Mouse (Mus musculus) CH12.LX (cell line): ENCODE measurements at regions not wholly inside any gene's neighbourhood (a gene's known extent, or its start where the extent isn't known, plus 50 kb on each side); places are given as distances from the start of the nearest gene placed in this dataset.
"Not testable (repeated sequence)": the region's sequence is repeated elsewhere in the genome, so short reads cannot be mapped to it uniquely, and the experiment has no call there.

Experiments
- DNase-seq: peaks from one replicate; pipeline ENCODE4 v3.0.0-alpha.2; 2013; ENCODE audit errors: extremely low read depth
- H3K27ac ChIP-seq: 2 replicates; pipeline ENCODE4 v1.5.1; 2012; ENCODE audit warnings: low read depth, mild to moderate bottlenecking, control low read depth, moderate library complexity; ENCODE audit not compliant: insufficient read depth
- H3K27me3 ChIP-seq: replicated peaks from 2 replicates; pipeline ENCODE3; 2012; ENCODE audit warnings: inconsistent platforms
- H3K36me3 ChIP-seq, 2 experiments: replicated peaks in 1 of 2; 2 replicates each; pipeline versions ENCODE3 to v1.6.1; 2012; ENCODE audit warnings: inconsistent platforms in 1 of 2, low read length in 1 of 2, mild to moderate bottlenecking in 1 of 2, mixed read lengths in 1 of 2, moderate library complexity in 1 of 2; ENCODE audit not compliant: control insufficient read depth in 1 of 2, insufficient read depth in 1 of 2
- H3K4me1 ChIP-seq, 2 experiments: 2 replicates each; pipeline ENCODE4 v1.6.1; 2012; ENCODE audit warnings: inconsistent platforms in 1 of 2, moderate library complexity in 1 of 2; ENCODE audit not compliant: insufficient read depth in 2 of 2, control insufficient read depth in 1 of 2
- H3K4me2 ChIP-seq: 2 replicates; pipeline ENCODE4 v1.6.1; 2012; ENCODE audit warnings: low read depth, mild to moderate bottlenecking, control low read depth; ENCODE audit not compliant: poor library complexity, insufficient read depth, severe bottlenecking
- H3K4me3 ChIP-seq, 3 experiments: fragments of 150-350 bp in 1 of 3; sonication (generic) in 1 of 3; replicated peaks in 1 of 3; 2 replicates each; pipeline versions ENCODE3 to v1.5.1; 2011 to 2012; ENCODE audit warnings: low read depth in 2 of 3, low read length in 2 of 3, mild to moderate bottlenecking in 2 of 3, moderate library complexity in 2 of 3, control low read depth in 1 of 3, improper control_type of control experiment in 1 of 3, inconsistent platforms in 1 of 3, mixed read lengths in 1 of 3; ENCODE audit not compliant: poor library complexity in 1 of 3
- H3K79me2 ChIP-seq: replicated peaks from 2 replicates; pipeline ENCODE4 v1.6.1; 2012; ENCODE audit warnings: mild to moderate bottlenecking, moderate library complexity; ENCODE audit not compliant: control insufficient read depth, poor library complexity, insufficient read depth, severe bottlenecking; ENCODE audit errors: extremely low read depth
- H3K9ac ChIP-seq: 2 replicates; pipeline ENCODE4 v1.6.1; 2012; ENCODE audit warnings: low read depth, mild to moderate bottlenecking, control low read depth, moderate library complexity; ENCODE audit not compliant: insufficient read depth
- H3K9me3 ChIP-seq: replicated peaks from 2 replicates; pipeline ENCODE3; 2012; ENCODE audit warnings: low read length, inconsistent platforms, mixed read lengths
- IRF4 ChIP-seq: IDR thresholded peaks from 2 replicates; pipeline ENCODE4 v1.6.1; 2014; ENCODE audit warnings: low read depth, mild to moderate bottlenecking, inconsistent platforms, low read length, improper control_type of control experiment
- MAX ChIP-seq: IDR thresholded peaks from 2 replicates; pipeline ENCODE4 v1.6.1; 2011; ENCODE audit warnings: low read length, improper control_type of control experiment
- MYC ChIP-seq: IDR thresholded peaks from 2 replicates; pipeline ENCODE4 v1.6.1; 2011; ENCODE audit warnings: low read depth, mild to moderate bottlenecking, improper control_type of control experiment, low read length
- NELFE ChIP-seq: IDR thresholded peaks from 2 replicates; pipeline ENCODE4 v1.6.1; 2011; ENCODE audit warnings: low read depth, low read length, improper control_type of control experiment
- POLR2AphosphoS2 ChIP-seq: IDR thresholded peaks from 2 replicates; pipeline ENCODE4 v1.6.1; 2011; ENCODE audit warnings: low read depth, low read length, improper control_type of control experiment
- RAD21 ChIP-seq: IDR thresholded peaks from 2 replicates; pipeline ENCODE4 v1.6.1; 2011; ENCODE audit warnings: low read depth, mild to moderate bottlenecking, low read length, improper control_type of control experiment, moderate library complexity
- RCOR1 ChIP-seq: conservative IDR thresholded peaks from 2 replicates; pipeline ENCODE4 v1.6.1; 2012; ENCODE audit warnings: low read depth, mild to moderate bottlenecking, inconsistent platforms, low read length, improper control_type of control experiment
- SMC3 ChIP-seq: IDR thresholded peaks from 2 replicates; pipeline ENCODE4 v1.6.1; 2011; ENCODE audit warnings: low read depth, low read length, improper control_type of control experiment
- UBTF ChIP-seq: IDR thresholded peaks from 2 replicates; pipeline ENCODE4 v1.6.1; 2012; ENCODE audit warnings: low read depth, mild to moderate bottlenecking, inconsistent platforms, low read length, improper control_type of control experiment, moderate library complexity
- ZKSCAN1 ChIP-seq: IDR thresholded peaks from 2 replicates; pipeline ENCODE4 v1.6.1; 2012; ENCODE audit warnings: low read depth, inconsistent platforms, low read length, improper control_type of control experiment, borderline replicate concordance
- ZMIZ1 ChIP-seq: IDR thresholded peaks from 2 replicates; pipeline ENCODE4 v1.6.1; 2012; ENCODE audit warnings: low read depth, mild to moderate bottlenecking, inconsistent platforms, low read length, improper control_type of control experiment
- ZNF384 ChIP-seq: IDR thresholded peaks from 2 replicates; pipeline ENCODE4 v1.6.1; 2012; ENCODE audit warnings: low read depth, low read length, improper control_type of control experiment, inconsistent platforms
- dilution Hi-C: fragments of 300-500 bp; cut with MboI; formaldehyde crosslinking; loops from 2 replicates; pipeline ENCODE4 v1.14.3; 2020; ENCODE audit warnings: low sequenced_read_pairs; ENCODE audit not compliant: extremely low pct_unique_long_range_greater_than_20kb, extremely low pct_ligation_motif_present
- in situ Hi-C: fragments of 300-500 bp; cut with MboI; formaldehyde crosslinking; loops from 3 replicates; pipeline ENCODE4 v1.14.3; 2019; ENCODE audit warnings: low sequenced_read_pairs, low pct_ligation_motif_present, low pct_unique_long_range_greater_than_20kb, mixed read lengths

DNA sequence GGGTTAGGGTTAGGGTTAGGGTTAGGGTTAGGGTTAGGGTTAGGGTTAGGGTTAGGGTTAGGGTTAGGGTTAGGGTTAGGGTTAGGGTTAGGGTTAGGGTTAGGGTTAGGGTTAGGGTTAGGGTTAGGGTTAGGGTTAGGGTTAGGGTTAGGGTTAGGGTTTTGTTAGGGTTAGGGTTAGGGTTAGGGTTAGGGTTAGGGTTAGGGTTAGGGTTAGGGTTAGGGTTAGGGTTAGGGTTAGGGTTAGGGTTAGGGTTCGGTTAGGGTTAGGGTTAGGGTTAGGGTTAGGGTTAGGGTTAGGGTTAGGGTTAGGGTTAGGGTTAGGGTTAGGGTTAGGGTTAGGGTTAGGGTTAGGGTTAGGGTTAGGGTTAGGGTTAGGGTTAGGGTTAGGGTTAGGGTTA is 124.7 kb upstream of the Fgf14 start:
- DNase-seq, H3K4me2 ChIP-seq, dilution Hi-C loops, H3K9ac ChIP-seq, H3K9me3 ChIP-seq, H3K79me2 ChIP-seq, H3K36me3 ChIP-seq, H3K27me3 ChIP-seq, H3K4me3 ChIP-seq, H3K4me1 ChIP-seq, H3K27ac ChIP-seq, in situ Hi-C loops: not testable (repeated sequence)

DNA sequence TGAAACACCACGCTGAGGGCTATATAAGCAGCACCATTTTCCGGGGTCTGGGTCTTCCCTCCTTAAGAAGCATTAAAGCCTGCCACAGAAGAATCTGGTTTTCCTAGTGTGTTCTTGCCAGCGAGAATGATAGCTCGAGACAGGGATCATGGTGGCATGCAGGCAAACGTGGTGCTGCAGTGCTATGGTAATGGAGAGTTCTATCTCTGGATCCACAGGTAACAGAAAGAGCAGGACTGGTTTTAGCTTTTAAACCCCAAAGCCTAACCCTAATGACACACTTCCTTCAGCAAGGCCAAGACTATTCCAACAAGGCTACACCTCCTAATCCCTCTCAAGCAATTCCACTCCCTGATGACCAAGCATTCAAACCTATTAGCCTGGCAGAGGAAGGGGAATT is 123.5 kb upstream of the Fgf14 start:
- no peak overlapping the region for H3K4me2 ChIP-seq
- TF ChIP-seq ZMIZ1 (no peak), IRF4 (no peak), POLR2AphosphoS2 (no peak), ZNF384 (no peak), MYC (no peak), SMC3 (no peak), RAD21 (no peak), UBTF (no peak), ZKSCAN1 (no peak)
- H3K9ac ChIP-seq, result no peak overlapping the region
- no peaks in the 10 kb centered on the region for H3K27me3 ChIP-seq
- no peak for DNase-seq
- in situ Hi-C loops (no loop called here), dilution Hi-C loops (no loop called here)
- peaks cover 3% of the 10 kb centered on the region for H3K9me3 ChIP-seq
- no peaks in the 10 kb centered on the region for H3K79me2 ChIP-seq
- H3K27ac ChIP-seq, result no peak overlapping the region
- no peaks in the 10 kb centered on the region for H3K36me3 ChIP-seq
- H3K4me3 ChIP-seq, result no peak overlapping the region
- no peaks in the 10 kb centered on the region for H3K4me1 ChIP-seq

- H3K4me1 ChIP-seq, result no peaks in the 10 kb centered on the region
- no peak overlapping the region for H3K4me2 ChIP-seq
- TF ChIP-seq RCOR1, result no peak
- no peak for TF ChIP-seq NELFE
- TF ChIP-seq MAX, result no peak
- in situ Hi-C loops, result no loop called here
- H3K27ac ChIP-seq, result no peak overlapping the region
- no peaks in the 10 kb centered on the region for H3K36me3 ChIP-seq
- H3K27me3 ChIP-seq, result peaks cover 6% of the 10 kb centered on the region
- no peak overlapping the region for H3K9ac ChIP-seq
- no peaks in the 10 kb centered on the region; the same call in 1 of the 2 replicates for H3K79me2 ChIP-seq
- H3K9me3 ChIP-seq, result no peaks in the 10 kb centered on the region
- dilution Hi-C loops, result no loop called here
- no peak overlapping the region for H3K4me3 ChIP-seq
- DNase-seq, result no peak
These were observed 98.5 kb upstream of the Fgf14 start for GRCm38 (mm10) chr14:124775402-124775801.
